Mouse (Mus musculus) MEL (cell line): ENCODE results near the gene Slc17a7. TPM values are rescaled to one million over a fixed set of nuclear protein-coding genes. Genes with fewer than 3 reads are reported as not detected.

Experiments used
- DNase-seq: peaks from one replicate; pipeline ENCODE4 v3.0.0; 2011; ENCODE audit warnings: low read depth, low spot score
- H3K27ac ChIP-seq: 2 replicates; pipeline ENCODE4 v1.5.1; 2012; ENCODE audit warnings: low read depth, mild to moderate bottlenecking, control low read depth, low read length, moderate library complexity; ENCODE audit not compliant: control insufficient read depth
- H3K27me3 ChIP-seq, 2 experiments: fragments of 150-350 bp in 1 of 2; sonication (generic) in 1 of 2; 2 replicates each; pipeline ENCODE4 v1.6.1; 2012; ENCODE audit warnings: low read length in 2 of 2, mild to moderate bottlenecking in 2 of 2, improper control_type of control experiment in 1 of 2, moderate library complexity in 1 of 2; ENCODE audit not compliant: insufficient read depth in 2 of 2, control insufficient read depth in 1 of 2
- H3K36me3 ChIP-seq, 2 experiments: 2 replicates each; pipeline ENCODE4 v1.6.1; 2012 to 2014; ENCODE audit warnings: low read length in 2 of 2, improper control_type of control experiment in 1 of 2, inconsistent platforms in 1 of 2, mild to moderate bottlenecking in 1 of 2; ENCODE audit not compliant: insufficient read depth in 2 of 2, control insufficient read depth in 1 of 2
- H3K4me1 ChIP-seq, 2 experiments: fragments of 150-350 bp in 1 of 2; sonication (generic) in 1 of 2; 2 replicates each; pipeline ENCODE4 v1.6.1; 2012; ENCODE audit warnings: low read length in 2 of 2, improper control_type of control experiment in 1 of 2, mild to moderate bottlenecking in 1 of 2; ENCODE audit not compliant: insufficient read depth in 2 of 2, control insufficient read depth in 1 of 2
- H3K4me3 ChIP-seq, 2 experiments: fragments of 150-350 bp in 1 of 2; sonication (generic) in 1 of 2; 2 replicates each; pipeline ENCODE4 v1.5.1; 2012; ENCODE audit warnings: low read depth in 2 of 2, low read length in 2 of 2, mild to moderate bottlenecking in 2 of 2, moderate library complexity in 2 of 2, control low read depth in 1 of 2, improper control_type of control experiment in 1 of 2; ENCODE audit not compliant: control insufficient read depth in 1 of 2, insufficient read depth in 1 of 2
- H3K79me2 ChIP-seq: 2 replicates; pipeline ENCODE4 v1.6.1; 2012; ENCODE audit warnings: mild to moderate bottlenecking, low read length, moderate library complexity; ENCODE audit not compliant: control insufficient read depth, poor library complexity, insufficient read depth
- H3K9ac ChIP-seq: 2 replicates; pipeline ENCODE4 v1.6.1; 2012; ENCODE audit warnings: low read depth, mild to moderate bottlenecking, control low read depth, low read length, moderate library complexity; ENCODE audit not compliant: control insufficient read depth, poor library complexity, severe bottlenecking
- H3K9me3 ChIP-seq: fragments of 150-350 bp; sonication (generic); replicated peaks from 2 replicates; pipeline ENCODE4 v1.6.1; 2012; ENCODE audit warnings: mild to moderate bottlenecking, low read length, improper control_type of control experiment, moderate library complexity; ENCODE audit not compliant: insufficient read depth
- BHLHE40 ChIP-seq: IDR thresholded peaks from 2 replicates; pipeline ENCODE4 v1.6.1; 2012; ENCODE audit warnings: low read depth, mild to moderate bottlenecking, inconsistent platforms, low read length, improper control_type of control experiment, borderline replicate concordance
- CTCF ChIP-seq, 3 experiments: IDR thresholded peaks in 2 of 3; conservative IDR thresholded peaks in 1 of 3; 2 replicates each; pipeline ENCODE4 v1.5.1; 2011 to 2012; ENCODE audit warnings: low read length in 3 of 3, low read depth in 2 of 3, mild to moderate bottlenecking in 2 of 3, improper control_type of control experiment in 1 of 3, inconsistent platforms in 1 of 3, mixed read lengths in 1 of 3, moderate library complexity in 1 of 3; ENCODE audit not compliant: control insufficient read depth in 1 of 3, insufficient read depth in 1 of 3, poor library complexity in 1 of 3, severe bottlenecking in 1 of 3
- ELF1 ChIP-seq: IDR thresholded peaks from 2 replicates; pipeline ENCODE4 v1.6.1; 2014; ENCODE audit warnings: low read depth, mild to moderate bottlenecking, inconsistent platforms, low read length, improper control_type of control experiment, moderate library complexity
- EP300 ChIP-seq, 2 experiments: IDR thresholded peaks; 2 replicates each; pipeline ENCODE4 v1.6.1; 2011; ENCODE audit warnings: improper control_type of control experiment in 2 of 2, low read length in 2 of 2, low read depth in 1 of 2, mild to moderate bottlenecking in 1 of 2
- ETS1 ChIP-seq: IDR thresholded peaks from 2 replicates; pipeline ENCODE4 v1.6.1; 2012; ENCODE audit warnings: low read depth, mild to moderate bottlenecking, inconsistent platforms, low read length, improper control_type of control experiment, moderate library complexity
- HCFC1 ChIP-seq: IDR thresholded peaks from 2 replicates; pipeline ENCODE4 v1.6.1; 2012; ENCODE audit warnings: low read depth, mild to moderate bottlenecking, inconsistent platforms, low read length, improper control_type of control experiment, moderate library complexity
- KAT2A ChIP-seq: conservative IDR thresholded peaks from 2 replicates; pipeline ENCODE4 v1.6.1; 2012; ENCODE audit warnings: low read depth, low read length, improper control_type of control experiment, inconsistent platforms
- MAFK ChIP-seq: IDR thresholded peaks from 2 replicates; pipeline ENCODE4 v1.6.1; 2011; ENCODE audit warnings: low read depth, mild to moderate bottlenecking, low read length, improper control_type of control experiment, borderline replicate concordance
- MAX ChIP-seq: IDR thresholded peaks from 2 replicates; pipeline ENCODE4 v1.6.1; 2011; ENCODE audit warnings: low read length, improper control_type of control experiment
- MEF2A ChIP-seq: IDR thresholded peaks from 2 replicates; pipeline ENCODE4 v1.6.1; 2014; ENCODE audit warnings: low read depth, mild to moderate bottlenecking, inconsistent platforms, low read length, improper control_type of control experiment; ENCODE audit not compliant: poor library complexity, insufficient replicate concordance, severe bottlenecking; ENCODE audit errors: extremely low read depth
- MXI1 ChIP-seq: IDR thresholded peaks from 2 replicates; pipeline ENCODE4 v1.6.1; 2011; ENCODE audit warnings: mild to moderate bottlenecking, low read depth, low read length, improper control_type of control experiment
- MYC ChIP-seq: IDR thresholded peaks from 2 replicates; pipeline ENCODE4 v1.6.1; 2011; ENCODE audit warnings: low read depth, mild to moderate bottlenecking, low read length, improper control_type of control experiment, moderate library complexity
- NRF1 ChIP-seq: IDR thresholded peaks from 2 replicates; pipeline ENCODE4 v1.6.1; 2014; ENCODE audit warnings: low read depth, mild to moderate bottlenecking, inconsistent platforms, low read length, improper control_type of control experiment, moderate library complexity; ENCODE audit not compliant: poor library complexity, insufficient read depth, severe bottlenecking
- POLR2AphosphoS2 ChIP-seq: IDR thresholded peaks from 2 replicates; pipeline ENCODE4 v1.6.1; 2011; ENCODE audit warnings: low read length, improper control_type of control experiment
- POLR2AphosphoS5 ChIP-seq: IDR thresholded peaks from 2 replicates; pipeline ENCODE4 v1.6.1; 2012; ENCODE audit warnings: low read depth, borderline replicate concordance, mild to moderate bottlenecking, inconsistent platforms, low read length, moderate library complexity, mixed read lengths
- RAD21 ChIP-seq: IDR thresholded peaks from 2 replicates; pipeline ENCODE4 v1.6.1; 2011; ENCODE audit warnings: mild to moderate bottlenecking, low read depth, low read length, improper control_type of control experiment
- RCOR1 ChIP-seq: IDR thresholded peaks from 2 replicates; pipeline ENCODE4 v1.6.1; 2012; ENCODE audit warnings: low read depth, mild to moderate bottlenecking, inconsistent platforms, low read length, improper control_type of control experiment
- SIN3A ChIP-seq: IDR thresholded peaks from 2 replicates; pipeline ENCODE4 v1.6.1; 2012; ENCODE audit warnings: low read length, improper control_type of control experiment, inconsistent platforms
- SMC3 ChIP-seq: IDR thresholded peaks from 2 replicates; pipeline ENCODE4 v1.6.1; 2011; ENCODE audit warnings: low read depth, low read length, improper control_type of control experiment
- TBP ChIP-seq: IDR thresholded peaks from 2 replicates; pipeline ENCODE4 v1.8.0; 2011; ENCODE audit warnings: low read depth, low read length, improper control_type of control experiment
- TCF12 ChIP-seq: IDR thresholded peaks from 2 replicates; pipeline ENCODE4 v1.6.1; 2014; ENCODE audit warnings: low read depth, mild to moderate bottlenecking, inconsistent platforms, low read length, improper control_type of control experiment, moderate library complexity
- USF1 ChIP-seq: IDR thresholded peaks from 2 replicates; pipeline ENCODE4 v1.6.1; 2014; ENCODE audit warnings: low read depth, mild to moderate bottlenecking, inconsistent platforms, low read length, improper control_type of control experiment, moderate library complexity
- ZC3H11A ChIP-seq: IDR thresholded peaks from 2 replicates; pipeline ENCODE4 v1.6.1; 2012; ENCODE audit warnings: low read depth, mild to moderate bottlenecking, inconsistent platforms, low read length, improper control_type of control experiment
- ZKSCAN1 ChIP-seq: IDR thresholded peaks from 2 replicates; pipeline ENCODE4 v1.6.1; 2012; ENCODE audit warnings: low read depth, mild to moderate bottlenecking, inconsistent platforms, low read length, improper control_type of control experiment, moderate library complexity
- ZNF384 ChIP-seq: IDR thresholded peaks from 2 replicates; pipeline ENCODE4 v1.6.1; 2012; ENCODE audit warnings: low read depth, mild to moderate bottlenecking, inconsistent platforms, low read length, improper control_type of control experiment
- polyA plus RNA-seq, 2 experiments: library from polyadenylated mRNA; stranded (reverse) in 1 of 2; unstranded in 1 of 2; fragments of >175 nt in 1 of 2; fragments of >200 nt in 1 of 2; gene quantifications; 2 replicates each; pipeline versions ENCODE4 v1.2.1 to v1.2.4; 2012; ENCODE audit warnings: low replicate concordance in 2 of 2, low read depth in 1 of 2; ENCODE audit not compliant: insufficient read length in 2 of 2, insufficient read depth in 1 of 2, missing spikeins in 1 of 2
- total RNA-seq: library from RNA; depleted of rRNA; stranded (reverse); fragments of 300-350 nt; gene quantifications from 2 replicates; pipeline ENCODE4 v1.2.3, GENCODE M21; 2012

Gene Slc17a7
- total and polyA plus RNA-seq, 3 experiments: 0.23 to 1.0 TPM; not detected in 1

- Histone ChIP-seq H3K9ac (no peak overlapping the region), H3K4me3 (no peak overlapping the region), H3K27ac (no peak overlapping the region), H3K79me2 (no peaks in the 10 kb centered on the region), H3K36me3 (peaks cover 0 to 4% of the 10 kb centered on the region in 2 experiments; a peak in 1 of 4 replicates), H3K4me1 (peaks cover 0 to 3% of the 10 kb centered on the region in 2 experiments; a peak in 3 of 4 replicates), H3K9me3 (no peaks in the 10 kb centered on the region), H3K27me3 (peaks cover 4 to 9% of the 10 kb centered on the region in 2 experiments; a peak in 3 of 4 replicates)
- DNase-seq: no peak
- TF ChIP-seq SMC3 (no peak), TBP (no peak), MEF2A (no peak), ZNF384 (no peak), RCOR1 (no peak), USF1 (no peak), ZKSCAN1 (no peak), EP300 (IDR thresholded peaks at IDR 0.05; ENCODE audit: low read depth in 1 of 2, low read length in 2 of 2) (no peak), POLR2AphosphoS2 (no peak), MAFK (no peak)
Measured at GRCm38 (mm10) chr7:45160866-45161265, 2.9 kb upstream of the Slc17a7 start.

- TF ChIP-seq RCOR1 (no peak; the same call in none of the 2 replicates), BHLHE40 (peak; percentile 76; the same call in 1 of the 2 replicates), SMC3 (peak; percentile 82), MXI1 (peak; percentile 88), ZNF384 (no peak), POLR2AphosphoS5 (no peak), EP300 (IDR thresholded peaks at IDR 0.05; ENCODE audit: low read depth in 1 of 2, low read length in 2 of 2) (no peak; a peak in 1 of 4 replicates), MYC (peak; percentile 89; the same call in 1 of the 2 replicates), USF1 (peak; percentile 77), NRF1 (0 out of 2 replicates have a peak, but pooled peaks have one; percentile 26), SIN3A (peak; percentile 86), RAD21 (peak; percentile 48), KAT2A (peak; percentile 56; the same call in 1 of the 2 replicates), TCF12 (peak; percentile 30; the same call in 1 of the 2 replicates), HCFC1 (peak; percentile 95), CTCF (IDR thresholded peaks at IDR 0.05 in 2 of 3, conservative IDR thresholded peaks at IDR 0.05 in 1 of 3; ENCODE audit: control insufficient read depth in 1 of 3, insufficient read depth in 1 of 3, low read depth in 2 of 3, low read length in 3 of 3, poor library complexity in 1 of 3, severe bottlenecking in 1 of 3) (peak; percentile 72 to 94 (median 82)), MAX (peak; percentile 69; the same call in 1 of the 2 replicates), ZC3H11A (peak; percentile 39), ELF1 (peak; percentile 7; the same call in 1 of the 2 replicates), ETS1 (peak; percentile 43; the same call in 1 of the 2 replicates)
- Histone ChIP-seq H3K27me3 (peaks cover 4 to 9% of the 10 kb centered on the region in 2 experiments), H3K4me3 (peak overlapping the region; percentile 6 to 10; a peak in 1 of 4 replicates), H3K79me2 (no peaks in the 10 kb centered on the region), H3K36me3 (peaks cover 0 to 4% of the 10 kb centered on the region in 2 experiments; a peak in 1 of 4 replicates), H3K9ac (peak overlapping the region; percentile 56), H3K4me1 (no peaks in the 10 kb centered on the region; a peak in 2 of 4 replicates), H3K9me3 (no peaks in the 10 kb centered on the region), H3K27ac (peak overlapping the region; percentile 49; the same call in 1 of the 2 replicates)
- DNase-seq: peak; percentile 96
Measured at GRCm38 (mm10) chr7:45161612-45162473, 1.9 kb upstream of the Slc17a7 start.
